9 mouse cellular contexts compared by ENCODE assay signal in the genomic region with DNA sequence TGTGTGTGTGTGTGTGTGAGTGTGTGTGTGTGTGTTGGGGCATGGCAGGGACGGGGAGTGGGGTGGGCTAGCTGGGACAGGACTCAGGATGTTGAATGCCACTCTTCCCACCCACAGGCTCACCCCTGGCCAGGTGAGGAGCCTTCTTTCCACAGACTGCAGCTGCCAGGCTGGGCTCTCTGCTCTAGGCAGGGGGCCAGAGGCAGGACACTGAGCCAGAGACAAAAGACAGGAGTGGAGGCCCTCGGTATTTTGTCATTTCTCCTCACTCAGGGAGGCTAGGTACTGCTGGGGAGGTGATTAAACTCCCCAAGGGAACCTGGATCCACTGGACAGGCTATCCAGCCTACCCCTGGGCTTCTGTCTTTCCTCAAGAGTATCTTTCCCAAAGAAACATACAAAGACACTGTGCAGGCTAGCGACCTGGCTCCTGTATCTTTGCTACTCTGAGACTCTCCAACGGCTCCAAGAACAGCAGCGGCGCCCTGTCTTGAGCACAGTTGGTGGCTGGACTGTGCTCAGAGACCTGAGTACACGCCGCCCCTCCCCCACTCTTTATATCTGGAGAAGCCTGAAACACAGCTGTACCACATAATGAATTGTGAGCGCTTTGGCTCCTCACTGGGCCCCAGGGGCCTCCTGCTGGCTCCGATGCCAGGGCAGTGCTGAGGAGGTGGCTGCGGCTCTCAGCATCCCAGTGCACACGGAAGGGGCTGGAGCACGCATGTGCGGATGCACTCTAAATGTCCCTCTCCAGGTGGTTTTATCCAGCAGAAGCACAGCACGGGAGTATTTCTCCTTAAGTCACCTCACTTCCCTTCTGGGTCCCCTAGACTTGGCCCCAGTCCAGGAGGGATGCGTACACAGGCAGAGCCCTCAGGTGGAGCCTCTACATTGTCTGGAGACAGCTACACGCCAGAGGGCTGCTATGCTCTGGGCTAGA. TPM values are rescaled to one million over a fixed set of nuclear protein-coding genes. Genes with fewer than 3 reads are reported as not detected.
A peak's percentile ranks its signal among the peaks of the same experiment; 100 is the strongest.
DNase-seq lines count a peak whose midpoint lies in the region; ATAC-seq and TF ChIP-seq lines count a peak whose summit lies in the region.
"Had no signal": no experiment of that assay in that cellular context is flagged by ENCODE, and none has a peak within 500 bp of the region (broad histone marks: within the 10 kb centered on the region; RNA-seq: fewer than 3 reads in every experiment).

No protein-coding gene starts in this region.

- no peaks in the 10 kb centered on the region for H3K4me1 ChIP-seq in forebrain, postnatal 0 days (ENCODE audit: insufficient read depth)
- peaks cover 9% of the 10 kb centered on the region for H3K4me1 ChIP-seq in hindbrain, postnatal 0 days (ENCODE audit: insufficient read depth, low read length)
- H3K4me1 ChIP-seq in midbrain, embryonic 12.5 days: peaks cover 38% of the 10 kb centered on the region

- no peak overlapping the region for H3K4me3 ChIP-seq in forebrain, postnatal 0 days (ENCODE audit: low read depth, low read length)
- H3K4me3 ChIP-seq in hindbrain, postnatal 0 days (ENCODE audit: low read length): no peak overlapping the region
- no peak overlapping the region for H3K4me3 ChIP-seq in midbrain, embryonic 12.5 days

- no peak overlapping the region; the same call in 1 of the 2 replicates for H3K4me2 ChIP-seq in forebrain, postnatal 0 days (ENCODE audit: low read depth)
- peak overlapping the region; percentile 40 for H3K4me2 ChIP-seq in hindbrain, postnatal 0 days (ENCODE audit: low read depth, low read length)
- H3K4me2 ChIP-seq in midbrain, embryonic 12.5 days (replicated peaks): peak overlapping the region; percentile 27

- H3K27ac ChIP-seq in forebrain, postnatal 0 days (ENCODE audit: low read depth, low read length): no peak overlapping the region
- 0 out of 2 replicates have a peak overlapping the region, but pooled peaks have one; percentile 26 for H3K27ac ChIP-seq in hindbrain, postnatal 0 days
- peak overlapping the region; percentile 81 for H3K27ac ChIP-seq in midbrain, embryonic 12.5 days (replicated peaks)
- H3K27ac ChIP-seq: macrophage had no signal

- H3K9ac ChIP-seq in forebrain, postnatal 0 days: no peak overlapping the region
- H3K9ac ChIP-seq in hindbrain, postnatal 0 days (replicated peaks; ENCODE audit: low read length): peak overlapping the region; percentile 30
- peak overlapping the region; percentile 39 for H3K9ac ChIP-seq in midbrain, embryonic 12.5 days (replicated peaks)

- no peaks in the 10 kb centered on the region for H3K36me3 ChIP-seq in forebrain, postnatal 0 days (ENCODE audit: insufficient read depth)
- no peaks in the 10 kb centered on the region for H3K36me3 ChIP-seq in hindbrain, postnatal 0 days (ENCODE audit: insufficient read depth, low read length)
- no peaks in the 10 kb centered on the region for H3K36me3 ChIP-seq in midbrain, embryonic 12.5 days

- no peak for TF ChIP-seq CTCF in forebrain, postnatal 0 days (IDR thresholded peaks at IDR 0.05; ENCODE audit: low read depth)
- no peak for TF ChIP-seq CTCF in hindbrain, postnatal 0 days (IDR thresholded peaks at IDR 0.05; ENCODE audit: low read depth)

- ATAC-seq in forebrain, postnatal 0 days: peak; percentile 21; the same call in 1 of the 2 replicates
- ATAC-seq in hindbrain, postnatal 0 days: peak; percentile 30; the same call in 1 of the 2 replicates
- peak; percentile 53 for ATAC-seq in midbrain, embryonic 12.5 days (ENCODE audit: low FRiP score, low read depth)

- peak; percentile 97 for DNase-seq in heart, adult 11 months
- DNase-seq in heart, adult 8-10 months (ENCODE audit: low spot score): no peak
- DNase-seq in forebrain, postnatal 0 days: peak; percentile 46
- DNase-seq in hindbrain, postnatal 0 days (ENCODE audit: low spot score): peak; percentile 62
- DNase-seq in layer of hippocampus, postnatal 25 days (ENCODE audit: extremely low spot score in 1 of 2, low spot score in 1 of 2): no peak
- no peak for DNase-seq in adrenal gland, postnatal 25 days
- DNase-seq in layer of hippocampus, adult 11-12 months (ENCODE audit: low spot score): no peak

- H3K27me3 ChIP-seq in forebrain, postnatal 0 days (ENCODE audit: insufficient read depth, low read length): no peaks in the 10 kb centered on the region
- H3K27me3 ChIP-seq in hindbrain, postnatal 0 days (ENCODE audit: insufficient read depth, low read length): no peaks in the 10 kb centered on the region
- 0 out of 2 replicates have a peak, but pooled peaks cover 4% of the 10 kb centered on the region for H3K27me3 ChIP-seq in midbrain, embryonic 12.5 days

- WGBS in forebrain, postnatal 0 days: 16% methylated on average over 16 of the region's 17 CpGs
- 19% methylated on average over 16 of the region's 17 CpGs for WGBS in hindbrain, postnatal 0 days
- WGBS in midbrain, embryonic 12.5 days: 30% methylated on average over 16 of the region's 17 CpGs

- H3K9me3 ChIP-seq in forebrain, postnatal 0 days (ENCODE audit: low read length): no peaks in the 10 kb centered on the region
- H3K9me3 ChIP-seq in hindbrain, postnatal 0 days (ENCODE audit: low read length): no peaks in the 10 kb centered on the region
- H3K9me3 ChIP-seq in midbrain, embryonic 12.5 days: no peaks in the 10 kb centered on the region

RNA-seq across cellular contexts. Expression of a gene that starts 7.9 kb away (rescaled TPM):
- total RNA-seq in heart, adult 8-10 months (2022): not detected
- 1.2 and 2.1 TPM in 2 replicates for total RNA-seq in forebrain, postnatal 0 days (2014; rRNA removed)
- 1.1 and 1.6 TPM in 2 replicates for polyA plus RNA-seq in forebrain, postnatal 0 days (2015; fragmentation: Nextera tagmentation; extraction: Ambion mirVana)
- total RNA-seq in hindbrain, postnatal 0 days (2014; rRNA removed): 1.2 and 3.3 TPM in 2 replicates
- polyA plus RNA-seq in hindbrain, postnatal 0 days (2015; fragmentation: Nextera tagmentation; extraction: Ambion mirVana): 1.6 and 2.0 TPM in 2 replicates
- polyA plus RNA-seq in midbrain, embryonic 12.5 days (2016; fragmentation: Nextera tagmentation; extraction: Ambion mirVana): 1.3 and 2.3 TPM in 2 replicates
- under 1 TPM; 0.61 to 0.71 TPM for total RNA-seq in layer of hippocampus, postnatal 25 days (2021)
- 1.6 TPM in 1 of 2 replicates, not detected in the other for total RNA-seq in adrenal gland, postnatal 25 days (2021)
- polyA plus RNA-seq: macrophage had no signal

RNA-seq across cellular contexts. Expression of a gene that starts 43.1 kb away (rescaled TPM):
- total RNA-seq in heart, adult 8-10 months (2022): 10 to 100 TPM; 18.9 to 29.1 (median 23.3) TPM
- 24.2 and 48.2 TPM in 2 replicates for total RNA-seq in forebrain, postnatal 0 days (2014; rRNA removed)
- polyA plus RNA-seq in forebrain, postnatal 0 days (2015; fragmentation: Nextera tagmentation; extraction: Ambion mirVana): 10.5 and 15.9 TPM in 2 replicates
- 37.5 and 48.3 TPM in 2 replicates for total RNA-seq in hindbrain, postnatal 0 days (2014; rRNA removed)
- polyA plus RNA-seq in hindbrain, postnatal 0 days (2015; fragmentation: Nextera tagmentation; extraction: Ambion mirVana): 12.3 and 13.4 TPM in 2 replicates
- polyA plus RNA-seq in midbrain, embryonic 12.5 days (2016; fragmentation: Nextera tagmentation; extraction: Ambion mirVana): 26.5 and 28.8 TPM in 2 replicates
- 100 to 1,000 TPM; 121 to 145 TPM for total RNA-seq in layer of hippocampus, postnatal 25 days (2021)
- total RNA-seq in adrenal gland, postnatal 25 days (2021): 40.1 and 48.8 TPM in 2 replicates

Comparison
In these comparisons a context has a peak if more than half of its experiments do, and no peak if none do; other contexts are left out.
1. DNase-seq: peak in heart, adult 11 months (single experiment), forebrain, postnatal 0 days (single experiment) and hindbrain, postnatal 0 days (single experiment); none in heart, adult 8-10 months (single experiment), layer of hippocampus, postnatal 25 days (0 of 2), adrenal gland, postnatal 25 days (single experiment) and layer of hippocampus, adult 11-12 months (single experiment).
2. Peak in every context shown above with its lines, with median percentiles within 50 percentile points of each other: ATAC-seq.